Mouse (Mus musculus) spleen, postnatal 14 days (tissue): Measurements from ENCODE around the gene Phactr1.

Experiments used
- DNase-seq, 2 experiments: peaks; one replicate each; pipeline ENCODE4 v3.0.0; 2021 to 2022; ENCODE audit warnings: low spot score in 2 of 2

Gene Phactr1

DNA sequence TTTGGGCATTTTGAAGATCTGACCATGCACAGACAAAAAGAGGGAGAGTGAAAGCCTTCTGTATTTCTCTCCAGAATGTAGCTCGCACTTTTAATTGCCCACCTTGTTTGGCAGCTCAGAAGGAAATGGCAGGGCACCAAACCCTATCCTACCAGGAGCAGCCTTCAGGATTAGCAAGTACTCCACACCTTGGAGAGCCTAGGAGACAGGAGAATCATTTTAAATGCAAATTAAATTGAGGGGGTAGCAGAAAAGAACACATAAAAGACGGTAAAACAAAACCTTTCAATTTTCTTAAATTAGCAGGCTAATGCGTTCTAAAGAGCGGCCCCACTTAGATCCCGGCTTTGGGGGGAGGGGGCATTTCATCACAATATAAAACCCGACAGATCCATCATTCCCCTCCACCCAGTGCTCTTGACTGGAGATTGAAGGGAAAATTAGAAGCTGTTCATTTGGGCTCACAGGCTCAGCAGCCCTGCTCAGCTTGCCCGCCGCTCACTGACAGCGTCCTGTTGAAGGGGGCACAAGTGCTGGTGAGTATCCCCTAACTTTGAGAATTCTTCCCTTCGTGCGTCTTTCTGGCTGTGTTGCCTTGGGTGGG lies at the start of gene Phactr1:
Gene Phactr1 (plus strand): TSS at position 233 of the 604 bp plus-strand sequence.
- no peak for DNase-seq

GRCm38 (mm10) chr13:42634908-42635307 lies 45.5 kb upstream of the Phactr1 start:
- no peak for DNase-seq

DNA sequence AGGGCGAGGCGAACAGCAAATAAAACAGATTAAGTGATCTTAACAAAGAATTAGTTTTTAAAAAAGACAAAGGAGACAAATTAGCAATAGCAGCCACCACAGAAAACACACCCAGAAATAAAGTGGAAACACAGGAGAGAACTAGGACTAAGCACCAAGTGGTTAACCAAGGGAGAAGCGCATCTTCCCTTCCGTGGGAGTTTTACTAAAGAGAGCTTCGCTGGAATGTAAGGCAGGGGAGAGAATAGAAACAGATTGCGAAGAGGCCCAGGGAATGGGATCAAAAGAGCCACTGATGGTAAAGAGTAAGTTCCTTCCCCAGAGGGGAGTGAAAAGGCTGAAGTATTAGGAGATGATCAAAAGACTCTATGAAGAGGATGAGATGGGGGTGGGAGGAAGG lies 30.2 kb upstream of the Phactr1 start:
- no peak for DNase-seq

DNA sequence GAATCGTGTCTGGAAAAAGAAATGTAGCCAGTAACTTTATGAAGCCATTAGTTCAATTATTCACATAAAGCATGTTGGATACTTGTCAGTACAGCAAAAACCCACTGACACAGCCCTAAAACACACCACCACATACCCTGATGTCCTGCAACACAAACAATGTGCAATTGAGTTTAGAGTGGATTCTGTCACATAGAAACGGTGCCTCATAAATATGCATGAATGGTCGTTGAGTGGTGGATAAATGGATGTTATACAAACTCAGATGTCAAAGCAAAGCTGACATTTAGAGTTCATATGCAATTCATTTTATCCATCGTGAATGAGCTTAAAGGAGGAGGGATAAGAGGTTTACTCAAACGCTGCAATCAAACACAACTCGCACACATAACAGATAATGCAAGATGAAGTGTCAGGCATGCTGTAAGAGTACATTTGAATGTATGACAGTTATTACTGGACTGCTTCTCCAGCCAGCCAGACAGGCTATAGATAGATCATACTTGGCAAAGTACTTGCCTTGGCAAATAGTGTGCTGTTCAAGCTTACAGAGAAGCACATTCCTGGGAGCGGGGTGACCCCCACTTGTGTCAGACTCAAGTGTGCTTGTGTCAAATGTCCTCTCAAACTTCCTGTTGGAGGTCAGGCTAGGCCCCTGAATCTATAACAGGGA lies 23.6 kb upstream of the Phactr1 start:
- no peak for DNase-seq

GRCm38 (mm10) chr13:42671651-42672290 lies 8.7 kb upstream of the Phactr1 start:
- DNase-seq, result no peak

GRCm38 (mm10) chr13:42681299-42681698 lies 876 bp downstream of the Phactr1 start:
- DNase-seq, result no peak

DNA sequence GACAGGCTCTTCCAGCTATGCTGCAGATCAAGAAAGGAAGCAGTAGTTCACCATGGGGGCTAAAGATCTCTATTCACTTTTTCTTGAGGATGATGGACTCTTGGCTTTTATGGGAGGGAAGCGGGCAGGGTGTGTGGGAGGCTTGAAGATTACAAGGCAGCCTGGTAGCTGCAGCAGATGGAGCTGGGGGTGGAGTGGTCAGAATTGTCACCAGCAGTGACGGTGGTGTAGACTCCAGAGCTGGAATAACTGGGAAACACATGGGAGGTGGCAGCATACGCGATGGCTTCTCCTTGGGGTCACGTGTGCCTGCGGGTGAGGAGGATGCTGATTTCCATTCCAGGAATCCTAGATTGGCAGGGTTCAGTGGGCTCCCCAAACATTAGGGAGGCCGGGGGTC lies 3.8 kb downstream of the Phactr1 start:
- DNase-seq, result no peak

- DNase-seq, result no peak
These were observed 11.8 kb downstream of the Phactr1 start for GRCm38 (mm10) chr13:42692233-42692632.

DNA sequence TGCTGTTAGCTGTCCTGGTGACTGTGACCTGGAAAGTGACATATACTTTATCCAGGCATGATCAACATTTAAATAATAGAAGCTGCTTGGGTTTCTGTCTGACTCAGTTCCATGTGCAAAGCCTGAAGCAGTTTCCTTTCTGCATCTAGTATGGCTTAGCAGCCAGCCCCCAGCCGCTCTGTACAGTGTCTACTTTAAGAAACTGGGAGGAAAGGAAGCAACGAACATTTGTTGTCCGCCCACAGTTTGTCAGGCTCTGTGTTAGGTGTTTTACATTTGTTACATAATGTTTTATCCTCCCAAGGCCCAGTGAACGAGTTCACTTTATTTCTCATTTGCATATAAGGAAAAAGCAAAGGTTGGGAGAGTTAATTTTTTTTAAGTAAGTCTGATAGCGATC lies 16.2 kb downstream of the Phactr1 start:
- DNase-seq, result no peak

DNA sequence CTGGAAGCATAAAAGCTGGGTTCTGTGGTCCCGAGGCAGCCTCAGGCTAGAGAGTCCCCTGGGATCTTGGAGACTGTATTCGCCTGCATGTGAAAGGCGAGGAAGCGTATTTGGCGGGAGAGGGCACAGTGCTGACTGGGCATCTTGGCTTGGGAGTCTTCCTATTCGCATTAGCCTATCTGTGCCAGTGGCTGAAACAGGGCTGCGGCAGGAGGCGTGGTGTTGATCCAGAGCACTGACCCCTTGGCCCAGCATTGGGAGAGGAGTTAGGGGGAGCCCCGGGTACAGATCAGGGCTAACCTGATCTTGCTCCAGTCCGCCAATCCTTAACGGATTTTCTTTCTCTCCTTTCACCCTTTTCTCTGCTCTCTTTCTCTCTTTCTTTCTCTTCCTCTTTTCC lies 28.7 kb downstream of the Phactr1 start:
- DNase-seq, result no peak

DNA sequence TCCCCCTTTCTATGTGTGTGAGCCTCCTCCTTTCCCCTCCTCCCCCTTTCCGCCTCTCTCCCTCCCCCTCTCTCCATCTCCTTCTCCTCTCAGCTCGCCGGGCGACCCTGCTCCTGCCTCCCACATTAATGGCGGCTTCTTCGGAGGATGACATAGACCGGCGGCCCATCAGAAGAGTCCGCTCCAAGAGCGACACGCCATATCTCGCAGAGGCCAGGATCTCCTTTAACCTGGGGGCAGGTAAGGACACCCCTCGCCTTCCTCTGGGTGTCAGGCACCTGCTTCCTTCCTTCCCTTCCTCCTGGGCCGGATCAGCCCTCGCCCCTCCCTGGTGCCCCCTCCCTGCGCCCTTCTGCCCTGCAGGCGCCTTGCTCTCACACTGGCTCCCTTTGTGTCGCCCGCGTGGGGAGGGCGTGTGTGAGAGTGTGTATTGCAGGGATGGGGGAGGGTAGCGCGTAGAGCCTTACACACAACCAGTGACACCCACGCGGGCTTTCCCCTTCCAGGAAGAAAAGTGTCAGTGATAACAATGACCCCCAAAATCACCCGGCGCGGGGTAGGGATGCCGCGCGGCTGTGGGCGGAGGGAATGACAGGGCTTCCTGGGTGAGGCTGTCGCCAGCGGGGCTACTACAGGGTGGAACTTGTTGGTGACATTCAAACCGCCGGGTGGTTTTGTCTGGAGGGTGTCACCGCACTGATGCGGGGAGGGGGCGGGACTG lies 29.3 kb downstream of the Phactr1 start:
- DNase-seq, result no peak

DNA sequence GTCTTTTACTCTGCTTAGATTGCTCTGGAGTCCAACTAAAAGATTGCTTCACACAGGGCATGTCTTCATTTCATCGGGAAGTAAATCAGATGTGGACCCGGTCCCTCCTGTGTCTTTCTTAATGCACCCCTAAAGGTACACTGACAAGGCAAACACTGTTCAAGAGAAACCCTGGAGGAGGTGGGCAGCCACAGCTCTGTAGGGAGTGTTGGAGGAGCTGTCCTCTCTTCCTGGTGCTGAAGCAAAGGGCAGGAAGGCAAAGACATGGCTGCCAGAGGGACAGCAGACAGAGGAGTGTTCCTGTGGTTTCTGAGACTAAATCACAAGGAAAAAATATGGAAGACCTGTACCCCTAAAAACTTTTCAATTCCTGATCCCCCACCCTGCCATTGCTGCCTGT lies 31.1 kb downstream of the Phactr1 start:
- no peak for DNase-seq

- no peak for DNase-seq
These were observed 39.0 kb downstream of the Phactr1 start for GRCm38 (mm10) chr13:42719401-42719800.

GRCm38 (mm10) chr13:42720135-42720534 lies 39.7 kb downstream of the Phactr1 start:
- DNase-seq, result no peak

DNA sequence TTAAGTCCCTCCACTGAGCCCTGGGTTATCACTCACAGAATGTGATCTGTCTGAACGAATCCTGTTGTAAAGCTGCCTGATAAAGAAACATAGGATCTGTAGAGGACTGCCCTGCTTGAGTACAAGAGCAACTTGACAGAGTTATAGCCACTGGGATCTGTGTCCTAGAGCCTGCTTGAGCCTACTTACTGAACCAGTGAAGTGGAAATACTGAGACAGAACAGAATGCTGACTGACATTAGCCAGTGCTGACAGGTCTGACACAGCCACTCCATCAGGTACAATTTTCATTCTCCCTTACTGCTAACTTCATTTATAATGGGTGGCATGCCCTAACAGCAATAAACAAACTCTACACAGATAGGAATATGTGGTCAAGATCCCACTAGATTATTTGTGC lies 40.2 kb downstream of the Phactr1 start:
- DNase-seq, result no peak

DNA sequence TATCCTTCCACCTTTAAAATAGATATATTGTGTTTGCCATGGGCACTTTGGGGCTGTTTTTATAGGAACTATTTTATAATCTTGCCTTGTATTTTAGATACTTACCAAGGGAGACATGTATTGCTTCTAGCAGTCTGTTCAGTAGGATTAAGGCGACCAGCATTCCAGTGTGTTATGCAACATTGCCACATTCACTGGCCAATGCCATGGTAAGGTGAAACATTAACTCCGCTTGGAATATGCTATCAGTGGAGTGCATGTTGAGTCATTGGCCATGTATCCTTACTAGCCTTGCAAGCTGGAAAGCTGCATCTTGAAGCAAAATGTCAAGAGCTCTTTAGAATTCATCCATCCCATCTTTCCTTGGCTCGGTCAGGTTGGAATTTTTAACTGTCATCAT lies 43.6 kb downstream of the Phactr1 start:
- no peak for DNase-seq

DNA sequence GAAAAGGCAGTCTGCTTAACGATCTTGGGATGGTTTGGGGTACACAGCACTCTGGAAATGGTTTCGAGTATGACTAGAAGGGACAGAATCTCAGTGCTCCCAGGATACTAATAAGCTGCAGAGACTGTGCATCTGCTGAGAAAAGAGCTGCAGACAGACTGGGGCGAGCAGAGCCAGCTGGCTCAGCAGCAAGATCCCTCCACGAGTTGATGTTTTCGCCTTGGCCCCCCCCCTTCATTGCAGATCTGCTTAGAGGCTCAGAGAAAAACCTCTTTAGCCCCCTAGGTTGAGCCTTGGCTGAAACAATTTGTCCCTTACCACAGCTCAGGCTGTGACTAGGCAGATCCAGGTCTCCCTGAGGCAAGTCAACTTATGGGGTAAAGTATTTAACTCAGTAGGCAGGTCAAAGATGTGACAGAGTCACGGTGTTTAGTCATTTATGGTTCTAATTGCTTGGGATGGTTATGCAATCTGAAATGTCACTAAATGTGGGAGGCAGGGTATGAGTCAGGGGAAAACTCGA lies 45.3 kb downstream of the Phactr1 start:
- DNase-seq, result no peak

- DNase-seq, result no peak
These were observed 57.1 kb downstream of the Phactr1 start for GRCm38 (mm10) chr13:42737486-42737885.

- DNase-seq, result no peak
These were observed 57.7 kb downstream of the Phactr1 start for GRCm38 (mm10) chr13:42738152-42738551.

- no peak for DNase-seq
These were observed 61.8 kb downstream of the Phactr1 start for GRCm38 (mm10) chr13:42742226-42742625.

- DNase-seq, result no peak
These were observed 64.0 kb downstream of the Phactr1 start for GRCm38 (mm10) chr13:42744467-42744866.

DNA sequence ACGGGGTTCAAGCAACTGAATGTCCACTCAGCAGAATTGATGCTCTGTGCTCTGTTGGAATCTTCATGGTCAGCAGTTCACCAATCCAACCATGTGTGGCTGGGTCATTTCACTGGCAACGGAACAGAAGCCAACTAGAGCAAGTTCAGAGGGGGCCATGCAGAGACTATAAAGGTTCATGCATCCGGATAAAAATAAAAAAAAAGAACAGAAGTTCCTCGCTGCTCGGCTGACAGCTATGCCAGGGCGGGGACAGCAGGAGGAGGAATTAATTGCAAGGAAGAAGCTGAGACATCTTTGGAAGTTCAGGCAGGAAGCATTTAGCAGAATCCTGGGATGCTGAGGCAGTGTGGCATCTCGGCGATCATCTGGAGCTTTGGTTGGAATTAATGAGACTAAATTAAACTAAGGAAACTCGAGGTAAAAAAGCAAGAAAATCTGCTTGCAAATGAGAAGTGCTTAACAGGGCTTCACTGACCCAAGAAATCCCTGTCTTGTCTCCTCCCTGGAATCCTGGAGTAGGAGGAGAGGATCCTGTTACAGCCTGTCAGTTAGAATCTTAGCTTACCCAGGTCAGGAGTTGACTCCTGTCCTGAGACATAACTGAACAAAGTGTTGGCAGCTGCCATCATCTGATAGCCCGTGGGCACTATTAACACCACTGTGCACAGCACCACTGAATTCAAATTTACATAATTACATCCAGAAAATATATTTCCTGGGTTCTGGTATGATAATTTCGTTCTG lies 77.4 kb downstream of the Phactr1 start:
- DNase-seq, result no peak
